Mouse (Mus musculus): ENCODE measurements around the gene Ttll11.

Gene Ttll11

DNA sequence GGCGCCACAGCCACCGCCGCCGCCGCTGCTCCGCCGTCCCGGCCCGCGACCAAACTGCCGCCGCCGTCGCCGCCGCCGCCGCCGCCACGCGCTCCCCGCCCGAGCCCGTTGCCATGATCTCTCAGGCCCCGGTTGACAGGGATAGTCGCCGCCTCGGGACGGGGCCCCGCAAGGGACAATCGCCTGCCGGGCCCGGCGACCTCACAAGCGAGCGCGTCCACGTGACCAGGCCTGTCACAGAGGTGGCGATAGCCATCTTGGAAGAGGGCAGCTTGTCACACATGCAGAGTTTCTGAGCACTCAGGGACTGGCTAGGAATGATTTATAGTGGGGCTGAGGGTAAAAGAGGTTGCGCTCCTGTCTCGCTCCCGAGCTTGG, at the start of gene Ttll11:
Gene Ttll11 (minus strand): TSS at position 270 of the 378 bp plus-strand sequence.
- DNase-seq = peak; percentile 96

- peak; percentile 85 for DNase-seq
Measured at GRCm38 (mm10) chr2:36023291-36023690, 43.6 kb upstream of the Ttll11 start.

GRCm38 (mm10) chr2:36021385-36022159, 41.9 kb upstream of the Ttll11 start:
- DNase-seq = peak; percentile 81

DNA sequence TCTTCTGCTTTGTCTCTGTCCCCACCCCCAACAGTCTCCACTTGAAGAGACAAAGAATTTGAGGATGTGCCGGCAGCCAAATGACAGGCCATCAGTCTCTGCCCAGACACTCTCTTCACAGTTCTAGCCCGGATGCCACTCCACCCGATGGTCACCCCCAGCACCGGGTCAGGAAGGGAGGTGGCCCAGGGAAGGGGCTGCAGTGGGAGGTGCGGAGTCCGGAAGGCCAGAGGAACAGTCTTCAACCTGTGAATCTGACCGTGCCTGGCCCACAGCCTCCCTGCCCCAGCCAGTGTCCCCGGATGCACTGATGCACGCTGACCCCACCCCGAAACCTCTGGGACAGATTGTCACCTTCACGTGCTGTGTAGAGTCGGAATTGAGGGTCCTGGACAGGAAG, 33.3 kb upstream of the Ttll11 start:
- DNase-seq = peak; percentile 73

DNA sequence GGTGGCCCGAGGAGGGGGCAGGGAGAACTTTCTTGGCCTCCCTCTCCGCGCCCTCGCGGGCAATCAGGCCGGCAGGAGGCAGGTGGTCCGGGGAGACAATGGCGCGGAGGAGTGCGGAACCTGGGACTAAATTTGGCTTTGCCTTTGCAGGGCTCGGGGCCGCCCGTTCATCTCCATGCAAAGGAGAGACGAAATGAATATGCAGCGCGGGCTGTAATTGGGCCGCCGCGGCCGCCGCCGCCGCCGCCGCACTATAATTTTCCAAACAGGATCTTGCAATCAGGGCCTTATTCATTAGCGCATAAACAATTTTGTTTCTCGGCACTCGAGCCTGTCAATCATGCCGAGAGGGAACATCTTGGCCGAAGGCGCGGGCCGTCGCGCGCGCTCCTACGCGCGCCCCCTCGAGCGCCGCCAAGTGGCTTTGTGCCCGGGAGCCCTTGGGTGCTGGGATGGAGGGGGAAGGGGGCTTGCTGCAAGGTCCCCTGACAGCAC, 31.7 kb upstream of the Ttll11 start:
- DNase-seq = peak; percentile 32

DNA sequence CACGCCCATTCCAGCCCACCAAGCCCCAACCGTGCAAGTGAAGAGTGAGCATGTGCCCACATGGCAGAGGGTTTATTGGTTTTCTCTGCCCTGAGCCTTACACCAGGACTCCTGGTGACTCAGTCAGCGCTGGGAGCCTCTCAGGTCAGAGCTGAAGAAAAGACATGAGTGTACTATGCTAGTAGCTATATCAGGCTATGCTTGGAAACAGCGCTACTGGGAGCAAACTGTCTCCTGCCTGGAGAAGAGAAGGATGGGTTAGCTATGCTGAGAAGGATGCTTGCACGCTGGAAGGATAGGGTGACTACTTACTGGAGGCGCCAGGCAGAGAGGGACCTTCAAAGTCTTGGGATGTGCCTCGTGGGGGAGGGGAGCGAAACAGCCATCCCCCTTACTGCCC, 30.9 kb upstream of the Ttll11 start:
- no peak for DNase-seq

- DNase-seq = peak; percentile 70
Measured at GRCm38 (mm10) chr2:36009386-36009785, 29.7 kb upstream of the Ttll11 start.

DNA sequence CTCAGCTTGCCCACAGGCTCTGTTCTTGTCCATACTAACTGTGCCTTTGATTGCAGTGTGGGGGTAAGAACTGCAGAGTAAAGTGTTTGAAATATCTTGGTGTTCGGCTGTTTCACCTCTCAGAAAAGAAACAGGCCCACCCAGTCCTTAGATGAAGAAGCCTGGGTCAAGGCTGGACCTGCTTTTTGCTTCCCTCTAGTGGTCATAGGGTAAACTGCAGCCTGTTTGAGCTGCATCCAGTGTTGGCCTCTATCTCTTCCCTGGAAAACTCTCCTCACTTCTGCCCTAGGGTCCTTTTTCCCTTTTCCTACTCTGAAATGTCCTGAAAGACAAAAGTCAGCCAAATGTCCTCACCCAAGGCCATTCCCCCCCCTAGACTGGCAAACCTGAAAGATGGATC, 28.4 kb upstream of the Ttll11 start:
- peak; percentile 58 for DNase-seq

DNA sequence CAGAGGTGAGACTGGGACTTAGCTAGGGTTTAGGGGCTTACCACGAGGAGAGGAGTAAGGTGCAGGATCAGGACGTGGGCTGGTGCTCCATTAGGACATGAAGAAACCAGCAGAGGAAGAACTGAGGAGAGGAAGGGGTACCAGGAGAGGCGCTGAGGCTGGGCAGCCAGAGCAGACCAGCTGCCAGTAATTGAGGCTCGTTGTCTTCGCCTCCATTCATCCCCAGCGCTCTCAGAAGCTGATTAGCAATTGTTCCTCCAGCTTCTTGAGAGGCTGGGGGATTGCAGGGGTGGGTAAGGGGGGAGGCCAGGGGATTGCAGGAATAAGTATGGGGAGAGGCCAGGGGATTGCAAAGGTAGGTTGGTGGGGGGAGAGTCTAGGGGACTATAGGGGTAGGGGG, 22.5 kb upstream of the Ttll11 start:
- no peak for DNase-seq

DNA sequence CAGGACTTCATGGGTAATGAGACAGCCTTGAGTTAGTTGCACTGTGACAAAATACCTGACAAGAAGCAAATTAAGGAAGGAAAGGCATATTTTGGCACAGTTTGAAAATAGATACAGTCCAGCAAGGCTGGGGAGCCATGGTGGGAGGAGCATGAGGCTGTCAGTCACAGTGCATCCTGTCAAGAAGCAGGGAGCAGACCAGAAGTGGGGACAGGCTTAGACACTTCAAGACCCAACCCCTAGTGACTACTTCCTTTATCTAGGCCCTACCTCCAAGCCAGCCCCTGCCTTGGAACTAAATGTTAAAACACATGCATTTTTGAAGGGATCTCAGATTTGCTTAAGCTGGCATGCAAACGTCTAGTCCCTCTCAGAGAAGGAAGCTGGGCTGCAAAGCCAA, 20.7 kb upstream of the Ttll11 start:
- DNase-seq = no peak

- no peak for DNase-seq
Measured at GRCm38 (mm10) chr2:35999212-35999611, 19.5 kb upstream of the Ttll11 start.

DNA sequence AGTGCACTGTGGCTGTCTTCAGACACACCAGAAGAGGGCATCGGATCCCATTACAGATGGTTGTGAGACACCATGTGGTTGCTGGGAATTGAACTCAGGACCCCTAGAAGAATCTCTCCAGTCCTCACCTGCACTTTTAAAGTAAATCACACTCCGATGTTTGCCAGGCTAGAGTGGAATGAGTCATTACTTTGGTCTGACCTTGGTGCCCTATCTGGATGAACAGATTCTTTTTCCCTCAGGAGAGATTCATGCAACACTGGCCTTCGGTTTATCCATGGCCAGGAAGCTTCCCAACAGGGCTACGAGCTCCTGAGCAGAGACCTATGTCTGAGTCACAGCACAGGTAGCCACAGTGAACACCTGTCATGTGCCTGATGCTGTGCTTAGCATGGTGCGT, 18.7 kb upstream of the Ttll11 start:
- DNase-seq = no peak

GRCm38 (mm10) chr2:35996753-35997152, 17.0 kb upstream of the Ttll11 start:
- DNase-seq = no peak

DNA sequence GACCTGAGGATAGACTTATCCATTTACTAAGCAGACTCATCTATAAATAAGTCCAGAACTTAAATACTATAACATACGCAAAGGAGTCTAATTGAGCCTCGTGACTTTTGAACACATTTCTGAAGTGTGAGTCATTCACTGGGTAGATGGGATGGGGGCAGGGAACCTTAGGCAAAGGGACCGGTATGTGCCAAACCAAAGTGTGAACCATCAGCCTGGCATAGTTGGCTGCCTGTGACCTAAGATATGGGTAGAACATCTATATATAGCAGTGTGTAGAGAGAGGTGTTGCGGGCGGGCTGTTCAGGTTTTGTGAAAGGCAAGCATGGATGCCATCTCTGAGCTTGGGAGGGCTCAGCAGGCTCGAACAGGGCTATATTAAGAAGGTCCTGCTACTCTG, 14.6 kb upstream of the Ttll11 start:
- DNase-seq = no peak

- no peak for DNase-seq
Measured at GRCm38 (mm10) chr2:35993481-35993880, 13.8 kb upstream of the Ttll11 start.

DNA sequence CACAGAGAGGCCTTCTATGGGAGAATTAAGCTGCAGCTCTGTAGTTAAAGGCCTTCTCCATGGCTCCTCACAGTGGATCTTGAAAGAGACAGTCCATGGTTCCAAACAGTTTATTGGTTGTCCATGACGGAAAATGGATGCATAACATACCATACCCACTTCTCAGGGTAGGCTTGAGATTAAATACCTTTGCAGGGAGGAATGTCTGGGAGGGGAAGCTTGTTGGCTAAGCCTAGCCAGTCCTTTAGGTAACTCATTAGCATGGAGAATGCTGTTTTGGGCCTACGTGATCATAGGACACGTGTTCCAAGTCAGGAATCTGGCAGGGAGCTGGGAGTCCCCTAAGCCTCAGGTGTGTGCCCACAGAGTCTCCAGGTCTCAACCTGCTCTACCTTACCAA, 12.5 kb upstream of the Ttll11 start:
- DNase-seq = no peak

DNA sequence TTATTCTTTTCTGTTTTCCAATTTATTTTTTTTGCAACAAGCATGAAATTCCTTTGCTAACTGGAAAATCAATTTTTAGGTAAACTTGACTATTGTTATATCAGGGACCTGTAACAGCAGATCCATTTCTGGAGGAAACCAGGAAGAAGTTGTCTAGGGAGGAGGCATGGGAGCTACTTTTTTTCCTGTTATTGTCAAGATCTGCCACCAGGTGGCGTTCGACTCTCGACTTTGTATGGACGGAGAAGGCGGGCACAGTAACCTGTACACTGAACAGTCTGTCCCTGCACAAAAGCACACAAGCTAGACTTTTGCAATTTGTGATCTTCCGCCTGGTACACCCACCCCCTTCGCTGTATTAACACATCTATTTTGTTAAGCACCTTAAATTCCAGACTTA, 4.2 kb upstream of the Ttll11 start:
- DNase-seq = peak; percentile 69

- no peak for DNase-seq
Measured at GRCm38 (mm10) chr2:35981872-35982271, 2.2 kb upstream of the Ttll11 start.

DNA sequence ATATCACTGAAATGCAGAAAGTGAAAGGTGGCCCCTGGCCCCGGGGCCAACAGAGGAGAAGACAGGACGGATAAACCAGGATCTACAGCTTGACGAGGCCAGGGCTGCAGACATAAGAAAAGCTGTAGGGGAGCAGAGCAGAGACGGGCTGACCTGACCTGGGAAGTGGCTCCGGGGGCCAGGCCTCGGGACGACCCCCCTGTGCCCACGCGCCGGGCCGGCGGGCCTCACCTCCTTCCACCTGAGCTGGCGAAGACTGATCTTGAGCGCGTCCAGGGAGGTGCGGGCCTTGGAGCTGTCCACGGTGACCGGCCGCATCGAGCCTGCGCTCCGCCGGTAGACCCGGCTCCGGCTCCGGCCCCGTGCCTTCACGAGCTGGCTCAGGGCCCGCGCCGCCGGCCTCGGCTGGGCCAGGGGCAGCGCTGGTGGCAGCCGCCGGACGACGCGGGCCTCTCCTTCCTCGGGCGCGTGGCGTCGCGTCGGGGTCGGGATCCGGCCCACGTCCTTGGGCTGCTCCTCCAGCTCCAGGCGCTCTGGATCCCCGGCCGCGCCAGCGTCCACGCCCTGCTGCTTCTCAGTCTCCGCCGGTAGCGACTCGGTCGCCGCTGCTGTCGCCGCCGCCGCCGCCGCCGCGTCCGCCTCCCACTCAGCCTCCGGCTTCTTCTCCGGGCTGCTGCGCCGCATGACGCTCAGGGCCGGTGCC, 621 bp downstream of the Ttll11 start:
- DNase-seq = peak; percentile 66

DNA sequence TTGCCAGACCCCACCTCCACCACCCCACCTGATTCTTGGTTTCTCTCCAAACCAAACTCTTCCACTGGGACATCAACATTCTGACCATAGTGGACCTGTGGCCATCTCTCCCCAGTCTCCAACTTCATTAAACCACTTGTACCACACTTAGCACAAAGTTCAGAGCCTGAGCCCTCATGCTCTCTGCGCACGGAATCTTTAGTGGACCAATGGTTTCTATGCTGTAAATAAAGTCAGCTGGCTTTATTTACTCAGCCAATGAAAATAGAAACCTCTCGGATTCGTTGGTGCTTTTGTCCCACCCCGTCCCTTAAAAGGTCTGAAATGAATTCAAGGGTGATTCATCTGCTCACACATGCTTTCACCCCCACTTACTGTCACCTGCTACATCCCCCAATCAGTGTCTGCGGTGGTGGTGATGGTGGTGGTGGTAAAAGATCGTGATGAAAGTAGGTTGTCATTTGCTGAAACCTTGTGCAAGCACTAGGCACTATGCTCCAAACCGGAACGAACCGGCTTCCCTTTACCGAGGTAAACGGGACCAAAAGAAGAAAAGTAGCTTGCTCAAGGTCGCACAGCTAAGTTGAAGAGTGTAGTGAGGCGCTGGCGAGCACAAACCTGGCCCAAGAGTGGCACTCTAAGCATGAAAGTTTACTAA, 1.3 kb downstream of the Ttll11 start:
- peak; percentile 56 for DNase-seq

DNA sequence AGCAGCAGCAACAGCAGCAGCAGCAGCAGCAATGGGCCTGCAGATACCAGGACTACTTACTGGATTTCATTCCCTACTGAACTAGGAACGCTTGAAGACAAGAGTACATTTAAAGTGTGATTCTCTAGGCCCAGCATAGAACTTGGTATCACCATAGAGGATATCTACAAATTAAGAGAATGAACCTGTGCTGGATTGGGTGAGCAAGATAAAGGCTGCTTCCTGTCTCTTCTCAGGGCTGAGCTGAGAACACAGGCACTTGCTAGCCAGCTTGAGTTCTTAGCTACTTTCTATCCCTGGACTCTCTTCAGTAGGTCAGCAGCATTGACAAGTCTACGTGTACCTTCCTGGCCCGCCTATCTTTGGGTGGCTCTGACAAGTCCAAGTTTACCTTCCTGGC, 2.0 kb downstream of the Ttll11 start:
- DNase-seq = no peak

GRCm38 (mm10) chr2:35972259-35973001, 7.3 kb downstream of the Ttll11 start:
- DNase-seq = no peak

DNA sequence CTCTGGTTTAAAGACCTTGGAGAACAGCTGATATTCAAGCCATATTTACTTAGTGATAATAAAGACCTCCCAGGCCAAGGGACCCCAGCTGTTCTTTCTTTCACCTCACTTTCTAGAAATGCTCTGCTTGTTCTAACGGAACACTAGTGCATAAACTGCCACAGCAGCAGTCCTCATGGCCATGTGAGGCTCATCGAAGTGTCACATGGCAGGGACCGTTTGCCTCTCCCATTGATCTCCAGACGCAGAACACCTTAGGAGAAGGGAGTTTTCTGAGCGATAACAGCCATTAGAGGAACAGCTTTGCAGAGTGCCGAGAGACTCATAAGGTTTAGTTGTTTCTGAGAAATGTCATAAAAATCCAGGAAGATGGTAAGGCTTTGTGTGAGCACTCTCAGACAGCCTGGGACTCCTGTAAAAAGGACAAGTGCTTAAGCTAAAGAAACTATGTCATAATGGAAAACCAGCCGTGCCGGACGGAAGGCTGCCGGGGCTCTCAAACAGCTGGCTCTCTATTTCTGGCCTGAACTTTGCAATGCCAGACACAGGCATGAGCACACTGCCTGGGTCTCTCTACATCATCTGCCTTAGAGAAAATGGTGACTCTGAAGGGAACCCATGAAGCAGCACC, 13.7 kb downstream of the Ttll11 start:
- DNase-seq = no peak

All from kidney, postnatal 14 days (tissue).